Mouse (Mus musculus) cerebellum, adult 2 months (tissue): ENCODE measurements at regions not wholly inside any gene's neighbourhood (a gene's known extent, or its start where the extent isn't known, plus 50 kb on each side); places are given as distances from the start of the nearest gene placed in this dataset.

Experiments
- CTCF ChIP-seq: fragments of 200-500 bp; IDR thresholded peaks from 2 replicates; pipeline ENCODE4 v1.5.1; 2011; ENCODE audit warnings: low read depth, mild to moderate bottlenecking, control low read depth, low read length, moderate library complexity, borderline replicate concordance; ENCODE audit not compliant: insufficient read depth
- POLR2A ChIP-seq: fragments of 200-500 bp; IDR thresholded peaks from 2 replicates; pipeline ENCODE4 v1.6.1; 2011; ENCODE audit warnings: low read length, control low read depth, borderline replicate concordance; ENCODE audit not compliant: insufficient read depth

- no peak for TF ChIP-seq POLR2A
- TF ChIP-seq CTCF, result no peak
These were observed 72.3 kb upstream of the Tln2 start for GRCm38 (mm10) chr9:67631741-67632243.
